Mouse (Mus musculus) spleen, postnatal 0 days (tissue): Measurements from ENCODE around the gene Vmn2r124. TPM values are rescaled to one million over a fixed set of nuclear protein-coding genes. Genes with fewer than 3 reads are reported as not detected.

ENCODE experiments used
- polyA plus RNA-seq: library from polyadenylated mRNA; unstranded; fragments of >200 nt; fragmentation: Nextera tagmentation; extraction: Ambion mirVana; gene quantifications from 2 replicates; pipeline ENCODE4 v1.2.1, GENCODE M21; 2015

Vmn2r124 gene
- polyA plus RNA-seq = not detected in 2 replicates

GRCm38 (mm10) chr17:18049124-18049523 is at the start of gene Vmn2r124:
Vmn2r124 (plus strand) TSS chr17:18049424.

GRCm38 (mm10) chr17:18021433-18021832 is 27.8 kb upstream of the Vmn2r124 start, which contains the start of gene Fpr-rs4:
Fpr-rs4 (plus strand) TSS chr17:18021733.

GRCm38 (mm10) chr17:18084716-18085115 is 35.5 kb downstream of the Vmn2r124 start, which contains the start of gene Vmn2r91:
Vmn2r91 (plus strand) TSS chr17:18085016.

Other genes starting within 250 kb of the Vmn2r124 start
- 6.8 and 9.2 TPM in 2 replicates for gene Spaca6, start 222.3 kb upstream of the Vmn2r124 start, polyA plus RNA-seq
- 0.59 and 0.79 TPM in 2 replicates for gene Has1, start 194.2 kb upstream of the Vmn2r124 start, polyA plus RNA-seq
- 27.7 and 37.3 TPM in 2 replicates for gene Fpr1, start 165.5 kb upstream of the Vmn2r124 start, polyA plus RNA-seq
- 35.4 and 48.4 TPM in 2 replicates for gene Fpr2, start 161.6 kb upstream of the Vmn2r124 start, polyA plus RNA-seq
- not detected in 2 replicates for gene Fpr3, start 161.6 kb upstream of the Vmn2r124 start, polyA plus RNA-seq
- not detected in 2 replicates for gene Fpr-rs4, start 27.7 kb upstream of the Vmn2r124 start, polyA plus RNA-seq
- not detected in 2 replicates for gene Vmn2r91, start 35.6 kb downstream of the Vmn2r124 start, polyA plus RNA-seq
- not detected in 2 replicates for gene Vmn2r92, start 102.5 kb downstream of the Vmn2r124 start, polyA plus RNA-seq
- not detected in 2 replicates for gene Vmn2r94, start 228.3 kb downstream of the Vmn2r124 start, polyA plus RNA-seq
- not detected in 2 replicates for gene Vmn2r93, start 248.7 kb downstream of the Vmn2r124 start, polyA plus RNA-seq